In the genomic region with DNA sequence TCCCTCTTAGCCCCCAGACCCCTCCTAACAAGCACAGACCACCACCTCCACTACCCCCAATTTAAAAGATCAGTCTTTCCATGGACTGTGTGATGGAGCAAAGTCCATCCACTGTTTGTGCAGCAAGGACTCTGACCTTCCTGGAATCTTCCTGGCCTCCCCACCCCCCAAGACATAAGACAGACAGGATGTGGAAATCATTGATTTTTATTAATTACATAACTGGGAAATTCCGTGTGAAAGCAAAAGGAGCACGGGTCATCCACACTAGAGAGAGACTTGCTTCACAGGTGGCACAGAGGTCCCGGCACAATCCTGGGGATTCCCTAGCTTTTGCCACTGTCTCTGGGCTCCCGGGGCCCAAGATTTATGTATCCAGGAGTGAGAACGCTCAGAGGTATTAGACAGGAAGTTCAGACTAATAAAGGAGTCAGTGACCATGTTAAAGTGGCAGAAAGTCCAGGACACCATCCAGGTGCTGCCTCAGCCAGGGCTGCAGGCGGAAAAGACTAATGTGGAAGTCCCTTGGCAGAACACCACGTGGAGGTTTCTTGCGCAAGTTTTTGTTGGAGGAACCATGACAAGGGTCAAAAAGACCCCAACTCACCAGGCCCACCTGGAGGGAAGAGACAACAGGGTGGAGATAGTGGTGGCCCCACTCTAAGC, we compare ENCODE assay signal across 11 mouse cellular contexts. TPM values are rescaled to one million over a fixed set of nuclear protein-coding genes. Genes with fewer than 3 reads are reported as not detected.
DNase-seq lines count a peak whose midpoint lies in the region; ATAC-seq and TF ChIP-seq lines count a peak whose summit lies in the region.
"Had no signal": no experiment of that assay in that cellular context is flagged by ENCODE, and none has a peak within 500 bp of the region (broad histone marks: within the 10 kb centered on the region; RNA-seq: fewer than 3 reads in every experiment).

A gene (minus strand): TSS at position 103 of the 666 bp plus-strand sequence.

- H3K4me2 ChIP-seq in midbrain, embryonic 11.5 days, result no peak within 1 kb of the TSS
- no peak within 1 kb of the TSS for H3K4me2 ChIP-seq in midbrain, postnatal 0 days (ENCODE audit: low read depth, low read length, poor library complexity, severe bottlenecking)
- H3K4me2 ChIP-seq: embryonic facial prominence, embryonic 15.5 days; hindbrain, embryonic 13.5 days had no signal

- H3K9ac ChIP-seq in midbrain, embryonic 11.5 days (ENCODE audit: low read length), result no peak within 1 kb of the TSS
- no peak within 1 kb of the TSS for H3K9ac ChIP-seq in midbrain, postnatal 0 days (replicated peaks; ENCODE audit: low read length, poor library complexity, severe bottlenecking)
- H3K9ac ChIP-seq: embryonic facial prominence, embryonic 15.5 days; hindbrain, embryonic 13.5 days had no signal

- WGBS in midbrain, embryonic 11.5 days, result 72% methylated on average over 8 of the region's 8 CpGs
- 72% methylated on average over 8 of the region's 8 CpGs for WGBS in midbrain, postnatal 0 days

- no peak within 1 kb of the TSS for H3K27ac ChIP-seq in midbrain, embryonic 11.5 days (ENCODE audit: low read depth, low read length)
- H3K27ac ChIP-seq in midbrain, postnatal 0 days (ENCODE audit: low read depth, low read length), result no peak within 1 kb of the TSS
- H3K27ac ChIP-seq: embryonic facial prominence, embryonic 15.5 days; hindbrain, embryonic 13.5 days had no signal

- no peaks in the 10 kb centered on the region for H3K27me3 ChIP-seq in midbrain, embryonic 11.5 days (ENCODE audit: control insufficient read depth, insufficient read depth, low read length)
- H3K27me3 ChIP-seq in midbrain, postnatal 0 days (ENCODE audit: insufficient read depth, low read length), result no peaks in the 10 kb centered on the region
- H3K27me3 ChIP-seq: embryonic facial prominence, embryonic 15.5 days had no signal

- H3K9me3 ChIP-seq in midbrain, embryonic 11.5 days (ENCODE audit: control insufficient read depth, low read length), result no peaks in the 10 kb centered on the region
- no peaks in the 10 kb centered on the region for H3K9me3 ChIP-seq in midbrain, postnatal 0 days (ENCODE audit: low read length)
- H3K9me3 ChIP-seq: embryonic facial prominence, embryonic 15.5 days; hindbrain, embryonic 13.5 days had no signal

- no peak within 1 kb of the TSS for H3K4me3 ChIP-seq in midbrain, embryonic 11.5 days (ENCODE audit: low read depth, low read length)
- no peak within 1 kb of the TSS for H3K4me3 ChIP-seq in midbrain, postnatal 0 days (ENCODE audit: low read depth, low read length)
- H3K4me3 ChIP-seq: embryonic facial prominence, embryonic 15.5 days; hindbrain, embryonic 13.5 days had no signal

- H3K36me3 ChIP-seq in midbrain, embryonic 11.5 days (ENCODE audit: control insufficient read depth, insufficient read depth, low read length), result no peaks in the 10 kb centered on the region
- no peaks in the 10 kb centered on the region for H3K36me3 ChIP-seq in midbrain, postnatal 0 days (ENCODE audit: insufficient read depth, low read length)
- H3K36me3 ChIP-seq: embryonic facial prominence, embryonic 15.5 days had no signal

- TF ChIP-seq CTCF in midbrain, postnatal 0 days (IDR thresholded peaks at IDR 0.05), result no peak

- intact Hi-C loops in left cerebral cortex, postnatal 10 days (cut with DNase I), result no loop called here
- intact Hi-C loops in gastrocnemius, postnatal 14 days (cut with DNase I; ENCODE audit: low total_unique reads), result no loop called here

- no peak for ATAC-seq in midbrain, embryonic 11.5 days (ENCODE audit: low FRiP score)
- no peak for ATAC-seq in midbrain, postnatal 0 days (ENCODE audit: low FRiP score)

- peak; percentile 12 for DNase-seq in midbrain, embryonic 11.5 days (ENCODE audit: low spot score, missing footprints)
- no peak for DNase-seq in midbrain, postnatal 0 days (ENCODE audit: low spot score)
- DNase-seq in gonadal fat pad, adult 2 months (ENCODE audit: low read depth), result peak; percentile 24
- peak; percentile 74 to 86 for DNase-seq in kidney, postnatal 25 days
- DNase-seq in yolk sac, embryonic 10.5 days (ENCODE audit: low spot score), result peak; percentile 84
- no peak for DNase-seq in left cerebral cortex, postnatal 10 days (ENCODE audit: extremely low spot score in 1 of 2, low spot score in 2 of 2)
- DNase-seq in gastrocnemius, postnatal 14 days, result no peak
- DNase-seq: cerebellum, adult 9-10 months; retina, postnatal 1 day had no signal

- no peaks in the 10 kb centered on the region for H3K4me1 ChIP-seq in midbrain, embryonic 11.5 days (ENCODE audit: control insufficient read depth, insufficient read depth, low read length)
- H3K4me1 ChIP-seq in midbrain, postnatal 0 days (ENCODE audit: insufficient read depth, low read length), result no peaks in the 10 kb centered on the region
- H3K4me1 ChIP-seq: embryonic facial prominence, embryonic 15.5 days; hindbrain, embryonic 13.5 days had no signal

RNA-seq across cellular contexts. Expression of the gene that starts here (rescaled TPM):
- 1.6 and 1.9 TPM in 2 replicates for polyA plus RNA-seq in midbrain, embryonic 11.5 days (2014; fragmentation: Nextera tagmentation; extraction: Ambion mirVana)
- 0.09 TPM in 1 of 2 replicates, not detected in the other for total RNA-seq in midbrain, postnatal 0 days (2014; rRNA removed)
- 1.0 and 1.9 TPM in 2 replicates for polyA plus RNA-seq in midbrain, postnatal 0 days (2015; fragmentation: Nextera tagmentation; extraction: Ambion mirVana)
- polyA plus RNA-seq in gonadal fat pad, adult 2 months (2012; rRNA removed), result 70.2 and 140 TPM in 2 replicates
- total RNA-seq in left cerebral cortex, postnatal 10 days (2021), result under 1 TPM; 0.51 to 0.62 TPM
- total RNA-seq in gastrocnemius, postnatal 14 days (2021), result 1 to 10 TPM in 1 of 2 experiments, under 1 TPM in 1; 0.75 to 1.9 TPM

Comparison
In these comparisons a context has a peak if more than half of its experiments do, and no peak if none do; other contexts are left out.
1. RNA of the gene that starts here (polyA plus RNA-seq): 70.2 to 140 TPM in gonadal fat pad, adult 2 months; 1.6 to 1.9 TPM in midbrain, embryonic 11.5 days and 1.0 to 1.9 TPM in midbrain, postnatal 0 days; every median in the first group is over 10 times any median in the second.
2. DNase-seq: peak in midbrain, embryonic 11.5 days (single experiment), gonadal fat pad, adult 2 months (single experiment), kidney, postnatal 25 days (2 of 2) and yolk sac, embryonic 10.5 days (single experiment); none in midbrain, postnatal 0 days (single experiment), left cerebral cortex, postnatal 10 days (0 of 2) and gastrocnemius, postnatal 14 days (single experiment).